Mouse (Mus musculus) kidney, postnatal 25 days (tissue): ENCODE measurements at regions not wholly inside any gene's neighbourhood (a gene's known extent, or its start where the extent isn't known, plus 50 kb on each side); places are given as distances from the start of the nearest gene placed in this dataset.

Source experiments
- DNase-seq, 2 experiments: peaks; one replicate each; pipeline ENCODE4 v3.0.0; 2021; ENCODE audit warnings: mixed read lengths in 2 of 2

GRCm38 (mm10) chr13:102392868-102393661 is 300.3 kb upstream of the Cd180 start:
- no peak for DNase-seq

DNA sequence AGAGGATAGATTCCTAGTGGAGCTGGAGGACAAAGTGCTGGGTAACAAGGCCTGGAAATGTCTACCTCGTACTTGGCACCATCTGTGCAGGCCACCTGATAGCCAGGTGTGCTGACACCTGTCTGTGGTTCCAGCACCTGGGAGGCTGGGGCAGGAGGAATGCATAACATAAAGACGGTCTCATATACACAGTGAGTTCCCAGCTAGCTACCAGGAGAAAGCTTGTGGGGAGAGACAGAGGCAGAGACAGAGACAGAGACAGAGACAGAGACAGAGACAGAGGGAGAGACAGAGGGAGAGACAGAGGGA is 299.7 kb upstream of the Cd180 start:
- DNase-seq: no peak

GRCm38 (mm10) chr13:102394057-102394456 is 299.3 kb upstream of the Cd180 start:
- DNase-seq: peak; percentile 6 to 35

GRCm38 (mm10) chr13:102397411-102397810 is 295.9 kb upstream of the Cd180 start:
- peak; percentile 8 to 37 for DNase-seq

GRCm38 (mm10) chr13:102411840-102412239 is 281.5 kb upstream of the Cd180 start:
- no peak for DNase-seq

DNA sequence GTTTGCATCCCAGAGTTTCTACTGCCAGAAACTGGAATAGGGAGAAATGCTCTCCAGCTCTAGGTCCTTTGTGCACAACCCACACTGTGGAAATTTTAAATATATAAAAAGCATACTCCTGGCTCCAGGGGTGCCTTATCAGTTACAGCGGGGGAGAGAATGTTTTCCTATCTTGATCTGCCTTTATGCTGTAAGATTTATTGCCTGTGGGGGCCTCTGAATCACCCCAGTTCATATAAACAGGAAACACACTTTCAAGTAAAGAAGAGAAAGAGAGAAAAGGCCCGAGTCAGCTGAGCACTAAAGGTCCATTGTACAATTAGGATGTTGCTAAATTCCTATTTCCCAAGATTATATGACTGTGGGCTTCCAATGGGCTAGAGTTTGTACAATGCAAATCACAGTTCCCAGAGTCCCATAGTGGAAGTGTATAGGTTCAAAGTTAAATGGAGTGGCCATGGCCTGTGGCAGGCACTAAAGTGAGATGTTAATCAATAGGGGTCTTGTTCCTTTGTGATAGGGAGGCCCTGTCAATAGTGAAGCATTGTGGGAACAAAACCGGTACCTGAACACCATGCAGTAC is 258.9 kb upstream of the Cd180 start:
- no peak for DNase-seq

GRCm38 (mm10) chr13:102442676-102443075 is 250.7 kb upstream of the Cd180 start:
- DNase-seq: no peak

DNA sequence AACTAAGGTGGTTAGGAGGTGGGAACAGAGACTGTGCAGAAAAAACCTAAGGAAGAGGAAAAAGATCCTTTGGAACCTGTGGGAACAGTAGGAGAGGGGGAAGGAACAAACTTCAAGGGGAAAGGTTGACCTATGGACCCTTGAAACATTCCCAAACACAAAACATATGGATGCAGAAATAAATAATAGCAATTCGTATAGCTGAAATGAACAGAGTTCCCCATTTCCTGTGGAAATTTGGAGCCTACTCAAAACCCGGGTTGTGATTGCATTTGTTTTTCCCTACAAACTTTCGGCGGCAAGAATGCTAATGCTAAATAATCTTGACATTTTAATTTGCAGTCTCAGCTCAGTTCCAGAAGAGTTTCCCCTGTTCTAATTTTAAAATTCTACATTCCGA is 246.0 kb upstream of the Cd180 start:
- no peak for DNase-seq

DNA sequence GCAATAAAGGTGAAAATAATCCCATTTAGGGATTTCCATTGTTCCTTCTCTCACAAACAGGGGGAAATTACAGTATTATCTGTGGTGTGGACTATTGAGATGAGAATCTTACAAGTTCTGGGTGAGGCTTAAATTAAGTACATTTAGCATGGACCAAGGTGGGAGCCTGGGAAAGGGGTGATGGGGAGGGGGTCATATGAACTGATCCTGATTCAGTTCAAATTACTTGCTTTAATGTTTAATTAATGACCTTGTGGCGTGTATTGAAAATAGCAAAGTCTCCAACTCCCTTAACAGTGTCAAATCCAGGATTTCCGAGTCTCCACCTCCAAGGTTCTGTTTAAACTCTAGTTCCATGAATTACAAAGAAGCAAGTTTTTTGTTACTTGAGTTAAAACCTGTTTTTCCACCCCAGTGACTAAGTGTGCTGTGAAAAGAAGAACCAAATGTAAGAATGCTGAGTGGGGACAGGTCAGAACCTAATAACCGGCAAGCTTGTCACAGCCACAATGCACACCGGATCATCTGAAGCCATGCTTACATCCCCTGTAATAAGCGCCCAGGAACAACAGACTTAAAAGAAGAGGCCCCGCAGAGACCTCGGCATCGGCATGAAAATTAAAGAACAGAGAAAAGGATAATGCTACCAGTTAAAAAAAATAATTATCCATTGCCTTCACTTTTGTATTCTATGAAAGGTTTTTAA is 243.8 kb upstream of the Cd180 start:
- no peak for DNase-seq

- DNase-seq: no peak
Measured at GRCm38 (mm10) chr13:102451176-102451575, 242.2 kb upstream of the Cd180 start.

DNA sequence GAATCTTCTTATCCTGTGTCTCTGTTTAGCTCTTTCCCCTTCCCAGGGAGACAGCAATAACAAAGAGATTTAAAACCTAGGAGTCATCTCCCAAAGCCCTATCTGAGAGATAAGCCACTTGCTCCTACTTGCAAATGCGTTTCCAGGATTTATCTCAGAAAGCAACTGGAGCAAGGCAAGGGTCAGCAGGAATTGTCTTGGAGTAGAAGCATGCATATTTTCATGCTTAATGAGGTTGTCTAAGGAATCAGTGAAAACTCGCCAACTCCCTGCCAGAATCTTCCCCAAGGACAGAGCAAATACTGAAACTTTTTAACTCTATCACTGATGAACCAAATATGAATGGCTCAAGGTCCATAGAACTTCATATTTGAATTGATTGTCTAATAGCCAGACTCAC is 234.6 kb upstream of the Cd180 start:
- peak in 1 of 2 experiments; percentile 20 for DNase-seq

GRCm38 (mm10) chr13:102463993-102464392 is 229.4 kb upstream of the Cd180 start:
- DNase-seq: no peak

- no peak for DNase-seq
Measured at GRCm38 (mm10) chr13:102481906-102482305, 211.5 kb upstream of the Cd180 start.

DNA sequence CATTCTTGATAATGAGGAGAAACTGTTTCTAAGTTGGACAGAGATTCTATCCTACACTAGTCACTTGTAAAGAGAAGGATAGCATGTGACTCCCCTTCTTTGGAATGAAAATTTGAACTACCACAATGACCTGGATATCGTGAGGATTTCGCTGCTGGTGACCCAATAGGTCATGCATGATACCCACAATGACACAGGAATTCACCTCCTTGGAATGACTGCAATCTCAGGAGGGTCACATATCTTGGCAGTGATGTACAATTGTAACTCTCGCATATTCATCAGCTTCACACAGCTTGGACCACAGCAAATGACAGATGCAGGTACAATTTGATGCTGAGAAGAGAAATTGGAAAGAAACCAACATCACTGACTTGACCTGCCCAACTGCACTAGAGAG is 210.9 kb upstream of the Cd180 start:
- no peak for DNase-seq

DNA sequence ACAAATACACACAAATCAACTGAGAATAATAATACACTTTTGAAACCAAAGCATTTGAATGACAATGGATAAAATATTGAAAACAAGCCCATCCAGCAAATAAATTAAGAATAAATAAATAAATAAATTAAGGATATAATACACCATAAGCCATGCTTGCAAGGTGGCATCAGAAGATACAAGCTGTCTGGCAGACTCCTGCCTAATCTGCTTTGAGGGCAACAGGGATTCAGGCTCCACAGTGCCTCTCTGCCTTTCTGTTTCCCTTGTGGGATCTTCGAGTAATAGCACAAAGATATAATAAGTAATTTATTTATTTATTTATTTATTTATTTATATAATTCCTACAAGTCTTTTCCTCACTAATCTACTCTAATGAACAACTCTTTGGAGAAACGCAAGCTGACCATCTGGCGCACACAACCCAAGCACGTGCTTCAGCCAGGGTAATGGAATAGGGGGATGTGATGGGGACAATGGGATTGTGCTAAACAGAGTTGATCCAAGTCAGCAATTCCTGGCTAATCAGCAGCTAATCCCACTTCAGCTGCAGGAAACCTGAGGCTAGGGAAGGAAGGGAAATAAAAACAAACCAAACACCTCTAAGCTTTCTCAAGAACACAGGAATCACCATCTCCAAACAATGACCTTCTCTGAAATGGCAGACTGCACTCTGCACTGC is 205.8 kb upstream of the Cd180 start:
- DNase-seq: no peak

- DNase-seq: no peak
Measured at GRCm38 (mm10) chr13:102491370-102491769, 202.0 kb upstream of the Cd180 start.

- no peak for DNase-seq
Measured at GRCm38 (mm10) chr13:102504157-102504947, 189.0 kb upstream of the Cd180 start.

GRCm38 (mm10) chr13:102507226-102507625 is 186.1 kb upstream of the Cd180 start:
- no peak for DNase-seq

GRCm38 (mm10) chr13:102507916-102508315 is 185.4 kb upstream of the Cd180 start:
- no peak for DNase-seq

DNA sequence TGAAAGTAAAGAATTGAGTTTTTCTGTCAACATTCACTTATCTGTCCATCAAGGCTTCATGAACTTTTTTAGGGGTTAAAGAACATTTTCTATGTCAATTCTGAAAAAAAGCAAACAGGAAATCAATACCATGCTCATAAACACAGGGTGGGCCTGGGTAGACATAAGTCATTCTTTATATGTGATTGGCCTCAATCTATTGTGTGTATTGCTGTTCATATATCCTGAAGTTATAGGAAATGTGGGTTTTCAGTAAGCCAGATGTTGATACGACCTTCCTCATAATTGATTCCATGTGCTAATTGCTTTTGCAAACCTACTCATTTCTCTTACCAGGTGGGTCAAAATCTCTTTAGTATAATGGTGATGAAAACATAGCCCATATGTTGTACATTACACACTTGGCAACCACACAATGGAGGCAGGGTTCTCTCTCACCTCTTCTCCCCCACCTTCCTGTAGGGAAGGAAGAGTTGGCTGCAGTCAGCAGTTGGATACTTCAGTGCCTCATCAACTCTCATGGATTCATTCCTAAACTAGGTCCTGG is 182.6 kb upstream of the Cd180 start:
- DNase-seq: no peak

DNA sequence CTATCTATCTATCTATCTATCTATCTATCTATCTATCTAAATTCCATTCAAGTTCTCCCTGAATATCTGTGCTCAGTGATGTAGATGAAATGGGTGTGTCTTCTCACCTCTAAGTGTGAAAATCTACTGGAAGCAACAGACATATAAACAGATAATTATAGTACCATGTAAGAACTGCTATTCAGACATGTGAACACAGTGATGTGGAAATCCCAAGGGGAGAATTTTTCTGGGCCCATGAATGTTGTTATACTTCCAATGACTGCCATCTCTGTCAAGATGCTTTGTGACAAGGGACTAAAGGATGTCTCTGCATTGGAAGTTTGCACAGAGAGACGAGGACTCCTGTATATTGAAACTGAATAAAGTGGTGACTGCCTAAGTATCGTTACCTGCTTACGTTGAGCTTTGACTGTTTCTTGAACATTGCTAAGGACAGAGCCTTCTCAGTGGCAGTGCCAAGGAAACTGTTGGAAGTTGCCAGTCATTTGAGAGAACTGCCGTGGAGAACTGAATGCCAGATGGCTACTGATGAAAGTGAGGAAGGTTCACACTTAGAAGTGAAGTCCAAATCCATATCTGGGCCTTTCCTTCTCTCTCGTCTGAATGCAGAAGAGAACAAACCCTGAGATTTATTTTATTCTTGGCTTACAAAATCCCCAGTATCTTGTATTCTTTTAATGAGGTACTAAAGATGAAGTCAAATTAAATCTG is 175.0 kb upstream of the Cd180 start:
- no peak for DNase-seq

- no peak for DNase-seq
Measured at GRCm38 (mm10) chr13:102521427-102521826, 171.9 kb upstream of the Cd180 start.
